Comparison of ENCODE assay signal across 8 mouse cellular contexts in the genomic region with DNA sequence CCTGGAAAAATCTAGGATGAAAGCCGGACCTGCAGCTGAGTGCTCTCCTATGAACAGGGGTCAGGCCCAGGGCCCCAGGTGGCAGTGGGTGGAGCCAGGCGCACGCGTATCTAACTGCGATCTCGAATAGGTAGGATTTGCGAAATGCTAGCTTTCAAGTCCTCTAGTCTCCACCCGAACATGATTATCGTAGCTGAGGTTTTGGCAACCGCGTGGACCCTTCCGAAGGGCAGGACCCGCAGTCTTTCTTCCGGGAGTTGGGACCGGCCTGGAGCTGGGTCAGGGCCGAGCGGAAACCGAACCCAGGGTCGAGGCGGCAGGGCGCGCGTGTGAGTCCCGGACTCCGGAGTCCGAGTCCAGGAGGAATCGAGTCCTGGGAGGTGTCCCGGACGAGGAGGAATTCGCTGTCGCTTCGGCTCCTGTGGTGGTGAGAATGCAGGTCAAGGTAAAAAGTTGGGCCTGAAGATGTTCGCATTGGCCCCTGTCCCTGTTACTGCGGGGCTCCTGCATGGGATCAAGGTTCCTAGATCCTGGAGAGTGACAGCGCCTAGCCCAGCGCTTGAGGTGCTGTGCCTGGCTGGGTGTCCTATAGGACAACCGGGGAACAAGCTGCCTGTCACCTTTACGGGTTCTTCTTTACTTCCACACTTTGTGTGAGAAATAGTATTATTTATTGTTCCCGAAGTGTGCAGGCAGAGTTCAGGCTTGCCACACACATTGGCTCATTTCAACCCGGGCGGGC. TPM values are rescaled to one million over a fixed set of nuclear protein-coding genes. Genes with fewer than 3 reads are reported as not detected.
DNase-seq lines count a peak whose midpoint lies in the region; ATAC-seq and TF ChIP-seq lines count a peak whose summit lies in the region.

Trpm6 (plus strand) TSS at position 386 of the 742 bp plus-strand sequence.

- WGBS in heart, embryonic 13.5 days: 4% methylated on average over 41 of the region's 41 CpGs
- 5% methylated on average over 41 of the region's 41 CpGs for WGBS in forebrain, embryonic 10.5 days
- WGBS in lung, adult 2 months: 8% methylated on average over 41 of the region's 41 CpGs
- WGBS in small intestine, adult 2 months: 6% methylated on average over 41 of the region's 41 CpGs

- H3K4me1 ChIP-seq in heart, embryonic 13.5 days: peaks cover 10% of the 10 kb centered on the region
- H3K4me1 ChIP-seq in forebrain, embryonic 10.5 days: peaks cover 10% of the 10 kb centered on the region
- no peaks in the 10 kb centered on the region; the same call in none of the 2 replicates for H3K4me1 ChIP-seq in lung, adult 2 months (ENCODE audit: control insufficient read depth, insufficient read depth, low read length)
- H3K4me1 ChIP-seq in small intestine, adult 2 months (ENCODE audit: control insufficient read depth, insufficient read depth, insufficient read length, low read length): no peaks in the 10 kb centered on the region

- H3K4me2 ChIP-seq in heart, embryonic 13.5 days: peak within 1 kb of the TSS; percentile 90

- H3K9ac ChIP-seq in heart, embryonic 13.5 days: peak within 1 kb of the TSS; percentile 78

- no peak for TF ChIP-seq CTCF in lung, adult 2 months (IDR thresholded peaks at IDR 0.05; ENCODE audit: insufficient read depth, low read length)
- no peak for TF ChIP-seq CTCF in small intestine, adult 2 months (IDR thresholded peaks at IDR 0.05; ENCODE audit: extremely low read depth, insufficient read length, insufficient replicate concordance, low read depth, low read length)

- ATAC-seq in heart, embryonic 13.5 days (ENCODE audit: extremely low read depth, insufficient number of reproducible peaks, low FRiP score, low TSS enrichment): no peak

- no peaks in the 10 kb centered on the region for H3K36me3 ChIP-seq in heart, embryonic 13.5 days
- no peaks in the 10 kb centered on the region for H3K36me3 ChIP-seq in forebrain, embryonic 10.5 days (replicated peaks)
- no peaks in the 10 kb centered on the region for H3K36me3 ChIP-seq in small intestine, adult 2 months (ENCODE audit: control insufficient read depth, insufficient read depth, low read length)

- H3K4me3 ChIP-seq in heart, embryonic 13.5 days: peak within 1 kb of the TSS; percentile 57
- H3K4me3 ChIP-seq in forebrain, embryonic 10.5 days: peak within 1 kb of the TSS; percentile 53
- peak within 1 kb of the TSS; percentile 53 for H3K4me3 ChIP-seq in lung, adult 2 months (replicated peaks; ENCODE audit: extremely low read depth, low read depth, low read length)
- peak within 1 kb of the TSS; percentile 69 for H3K4me3 ChIP-seq in small intestine, adult 2 months (ENCODE audit: low read depth, low read length)

- TF ChIP-seq POLR2A in lung, adult 2 months (IDR thresholded peaks at IDR 0.05; ENCODE audit: borderline replicate concordance, extremely low read depth, low read depth, low read length): no peak
- TF ChIP-seq POLR2A in small intestine, adult 2 months (IDR thresholded peaks at IDR 0.05; ENCODE audit: low read depth, low read length): no peak

- no peak for DNase-seq in heart, adult 11 months
- peak; percentile 17 for DNase-seq in forebrain, embryonic 10.5 days (ENCODE audit: extremely low spot score, low spot score)
- DNase-seq in kidney, adult 18-20 months: peak; percentile 42
- peak; percentile 58 for DNase-seq in lung, adult 2 months
- no peak for DNase-seq in frontal cortex, postnatal 10 days (ENCODE audit: low spot score in 2 of 2)
- no peak for DNase-seq in urinary bladder, postnatal 10 days (ENCODE audit: low spot score)

- H3K27me3 ChIP-seq in heart, embryonic 13.5 days (replicated peaks): peaks cover 24% of the 10 kb centered on the region
- H3K27me3 ChIP-seq in forebrain, embryonic 10.5 days (ENCODE audit: poor library complexity, severe bottlenecking): peaks cover 23% of the 10 kb centered on the region
- no peaks in the 10 kb centered on the region for H3K27me3 ChIP-seq in small intestine, adult 2 months (ENCODE audit: control insufficient read depth, insufficient read depth, low read length)

- no peaks in the 10 kb centered on the region for H3K9me3 ChIP-seq in heart, embryonic 13.5 days
- no peaks in the 10 kb centered on the region for H3K9me3 ChIP-seq in forebrain, embryonic 10.5 days

- no peak within 1 kb of the TSS for H3K27ac ChIP-seq in heart, embryonic 13.5 days (replicated peaks)
- H3K27ac ChIP-seq in forebrain, embryonic 10.5 days: no peak within 1 kb of the TSS
- H3K27ac ChIP-seq in small intestine, adult 2 months (ENCODE audit: insufficient read depth, low read depth, low read length): no peak within 1 kb of the TSS

RNA-seq across cellular contexts. Expression of gene Trpm6, which starts in this region (rescaled TPM):
- 0.06 and 0.16 TPM in 2 replicates for polyA plus RNA-seq in heart, embryonic 13.5 days (2015; fragmentation: Nextera tagmentation; extraction: Ambion mirVana)
- polyA plus RNA-seq in forebrain, embryonic 10.5 days (2016; fragmentation: Nextera tagmentation; extraction: Ambion mirVana): 0.21 and 0.30 TPM in 2 replicates
- polyA plus RNA-seq in lung, adult 2 months (2012; rRNA removed): 4.5 and 6.0 TPM in 2 replicates
- 0.04 and 0.29 TPM in 2 replicates for polyA plus RNA-seq in small intestine, adult 2 months (2012; rRNA removed)

Comparison
In these comparisons a context has a peak if more than half of its experiments do, and no peak if none do; other contexts are left out.
1. Peak in DNase-seq and H3K4me3 ChIP-seq in forebrain, embryonic 10.5 days; RNA of the gene not detected or under 1 TPM.
2. DNase-seq: peak in kidney, adult 18-20 months (single experiment) and lung, adult 2 months (single experiment); none in heart, adult 11 months (single experiment), frontal cortex, postnatal 10 days (0 of 2) and urinary bladder, postnatal 10 days (single experiment).
3. Peak in every context shown above with its lines, with median percentiles within 50 percentile points of each other: H3K4me3 ChIP-seq.